Mouse (Mus musculus) bone marrow, adult 2 months (tissue): ENCODE measurements at regions not wholly inside any gene's neighbourhood (a gene's known extent, or its start where the extent isn't known, plus 50 kb on each side); places are given as distances from the start of the nearest gene placed in this dataset.

Experiments
- CTCF ChIP-seq: fragments of 200-500 bp; IDR thresholded peaks from 2 replicates; pipeline ENCODE4 v1.5.1; 2011; ENCODE audit warnings: low read length, control low read depth; ENCODE audit not compliant: control insufficient read depth, insufficient read depth
- POLR2A ChIP-seq: fragments of 200-500 bp; IDR thresholded peaks from 2 replicates; pipeline ENCODE4 v1.6.1; 2011; ENCODE audit warnings: low read depth, mild to moderate bottlenecking, control low read depth, low read length, borderline replicate concordance; ENCODE audit not compliant: control insufficient read depth

GRCm38 (mm10) chr2:137308116-137308515 is 191.7 kb upstream of the Jag1 start:
- no peak for TF ChIP-seq CTCF
- no peak for TF ChIP-seq POLR2A
